8 mouse cellular contexts compared by ENCODE assay signal in genomic region chr5:3544480-3544769, GRCm38 (mm10). TPM values are rescaled to one million over a fixed set of nuclear protein-coding genes. Genes with fewer than 3 reads are reported as not detected.
DNase-seq lines count a peak whose midpoint lies in the region; ATAC-seq and TF ChIP-seq lines count a peak whose summit lies in the region.

No protein-coding gene starts in this region.

- no peak; the same call in 1 of the 2 replicates for ATAC-seq in hindbrain, postnatal 0 days
- ATAC-seq in neural tube, embryonic 12.5 days (ENCODE audit: low FRiP score, low read depth) = peak; percentile 35

- no peaks in the 10 kb centered on the region for H3K27me3 ChIP-seq in hindbrain, postnatal 0 days (ENCODE audit: insufficient read depth, low read length)
- H3K27me3 ChIP-seq in neural tube, embryonic 12.5 days (replicated peaks) = no peaks in the 10 kb centered on the region

- no peak for TF ChIP-seq CTCF in left cerebral cortex, adult 2 months (IDR thresholded peaks at IDR 0.05)
- no peak for TF ChIP-seq CTCF in cortical plate, adult 2 months (IDR thresholded peaks at IDR 0.05; ENCODE audit: extremely low read depth, insufficient read depth, low read length)
- TF ChIP-seq CTCF in hindbrain, postnatal 0 days (IDR thresholded peaks at IDR 0.05; ENCODE audit: low read depth) = no peak

- no peaks in the 10 kb centered on the region for H3K36me3 ChIP-seq in hindbrain, postnatal 0 days (ENCODE audit: insufficient read depth, low read length)
- H3K36me3 ChIP-seq in neural tube, embryonic 12.5 days = peaks cover 4% of the 10 kb centered on the region; the same call in 1 of the 2 replicates

- H3K4me3 ChIP-seq in left cerebral cortex, adult 2 months = peak overlapping the region; percentile 92
- peak overlapping the region; percentile 81 for H3K4me3 ChIP-seq in cortical plate, adult 2 months (ENCODE audit: insufficient read depth, low read length)
- peak overlapping the region; percentile 91 for H3K4me3 ChIP-seq in hindbrain, postnatal 0 days (ENCODE audit: low read length)
- H3K4me3 ChIP-seq in neural tube, embryonic 12.5 days = peak overlapping the region; percentile 87

- no peak overlapping the region for H3K27ac ChIP-seq in left cerebral cortex, adult 2 months
- H3K27ac ChIP-seq in cortical plate, adult 2 months (ENCODE audit: insufficient read depth, low read length) = no peak overlapping the region
- no peak overlapping the region for H3K27ac ChIP-seq in hindbrain, postnatal 0 days
- no peak overlapping the region for H3K27ac ChIP-seq in neural tube, embryonic 12.5 days

- H3K4me1 ChIP-seq in cortical plate, adult 2 months (ENCODE audit: control insufficient read depth, insufficient read depth, low read length) = peaks cover 4% of the 10 kb centered on the region
- no peaks in the 10 kb centered on the region for H3K4me1 ChIP-seq in hindbrain, postnatal 0 days (ENCODE audit: insufficient read depth, low read length)
- peaks cover 12% of the 10 kb centered on the region for H3K4me1 ChIP-seq in neural tube, embryonic 12.5 days

- WGBS in hindbrain, postnatal 0 days = 7% methylated on average over 7 of the region's 7 CpGs
- 11% methylated on average over 7 of the region's 7 CpGs for WGBS in neural tube, embryonic 12.5 days

- H3K4me2 ChIP-seq in hindbrain, postnatal 0 days (ENCODE audit: low read depth, low read length) = peak overlapping the region; percentile 78
- H3K4me2 ChIP-seq in neural tube, embryonic 12.5 days (replicated peaks) = peak overlapping the region; percentile 74

- no peaks in the 10 kb centered on the region for H3K9me3 ChIP-seq in hindbrain, postnatal 0 days (ENCODE audit: low read length)
- no peaks in the 10 kb centered on the region for H3K9me3 ChIP-seq in neural tube, embryonic 12.5 days

- intact Hi-C loops in left cerebral cortex, adult 2 months (cut with DNase I) = loop anchor here (10.0 kb wide), 1 partner anchor 200 kb away; the partner anchor contains the start of gene Cdk6

- TF ChIP-seq POLR2A in cortical plate, adult 2 months (IDR thresholded peaks at IDR 0.05; ENCODE audit: extremely low read depth, insufficient read depth, low read length) = no peak

- DNase-seq in left cerebral cortex, adult 2 months (ENCODE audit: extremely low spot score in 1 of 2, low spot score in 2 of 2) = no peak
- DNase-seq in left cerebral cortex, adult 8-10 months (ENCODE audit: low spot score in 2 of 2) = no peak
- no peak for DNase-seq in hindbrain, postnatal 0 days (ENCODE audit: low spot score)
- no peak for DNase-seq in right cerebral cortex, adult 18-20 months
- DNase-seq in layer of hippocampus, adult 9-11 months = no peak
- DNase-seq in testis, postnatal 10 days (ENCODE audit: low spot score) = no peak

- peak overlapping the region; percentile 86 for H3K9ac ChIP-seq in hindbrain, postnatal 0 days (replicated peaks; ENCODE audit: low read length)
- H3K9ac ChIP-seq in neural tube, embryonic 12.5 days = peak overlapping the region; percentile 82

RNA-seq across cellular contexts. Expression of gene Fam133b, which starts 0.8 kb away (rescaled TPM):
- 10 to 100 TPM; 44.3 to 45.7 TPM for total RNA-seq in left cerebral cortex, adult 2 months (2021)
- total RNA-seq in left cerebral cortex, adult 8-10 months (2022) = 10 to 100 TPM; 37.5 to 44.9 (median 41.4) TPM
- 24.7 and 25.4 TPM in 2 replicates for polyA plus RNA-seq in cortical plate, adult 2 months (2012; rRNA removed)
- 17.4 and 20.9 TPM in 2 replicates for total RNA-seq in hindbrain, postnatal 0 days (2014; rRNA removed)
- polyA plus RNA-seq in hindbrain, postnatal 0 days (2015; fragmentation: Nextera tagmentation; extraction: Ambion mirVana) = 25.6 and 28.0 TPM in 2 replicates
- polyA plus RNA-seq in neural tube, embryonic 12.5 days (2016; fragmentation: Nextera tagmentation; extraction: Ambion mirVana) = 31.6 and 35.1 TPM in 2 replicates

RNA-seq across cellular contexts. Expression of gene 1700109H08Rik, which starts 26.9 kb away (rescaled TPM):
- 1 to 10 TPM; 5.1 to 5.5 TPM for total RNA-seq in left cerebral cortex, adult 2 months (2021)
- total RNA-seq in left cerebral cortex, adult 8-10 months (2022) = 1 to 10 TPM; 3.2 to 7.2 (median 4.6) TPM
- polyA plus RNA-seq in cortical plate, adult 2 months (2012; rRNA removed) = 4.9 and 5.8 TPM in 2 replicates
- total RNA-seq in hindbrain, postnatal 0 days (2014; rRNA removed) = 4.2 and 5.0 TPM in 2 replicates
- polyA plus RNA-seq in hindbrain, postnatal 0 days (2015; fragmentation: Nextera tagmentation; extraction: Ambion mirVana) = 3.2 and 3.8 TPM in 2 replicates
- 3.7 and 4.1 TPM in 2 replicates for polyA plus RNA-seq in neural tube, embryonic 12.5 days (2016; fragmentation: Nextera tagmentation; extraction: Ambion mirVana)

RNA-seq across cellular contexts. Expression of gene Pex1, which starts 51.4 kb away (rescaled TPM):
- 10 to 100 TPM; 25.8 to 30.6 TPM for total RNA-seq in left cerebral cortex, adult 2 months (2021)
- total RNA-seq in left cerebral cortex, adult 8-10 months (2022) = 10 to 100 TPM; 21.3 to 31.4 (median 24.3) TPM
- 25.0 and 26.7 TPM in 2 replicates for polyA plus RNA-seq in cortical plate, adult 2 months (2012; rRNA removed)
- total RNA-seq in hindbrain, postnatal 0 days (2014; rRNA removed) = 15.1 and 15.5 TPM in 2 replicates
- 20.6 and 21.5 TPM in 2 replicates for polyA plus RNA-seq in hindbrain, postnatal 0 days (2015; fragmentation: Nextera tagmentation; extraction: Ambion mirVana)
- 20.6 and 22.4 TPM in 2 replicates for polyA plus RNA-seq in neural tube, embryonic 12.5 days (2016; fragmentation: Nextera tagmentation; extraction: Ambion mirVana)

RNA-seq across cellular contexts. Expression of gene Rbm48, which starts 52.0 kb away (rescaled TPM):
- 10 to 100 TPM; 13.6 to 15.0 TPM for total RNA-seq in left cerebral cortex, adult 2 months (2021)
- total RNA-seq in left cerebral cortex, adult 8-10 months (2022) = 10 to 100 TPM; 12.9 to 20.1 (median 14.8) TPM
- polyA plus RNA-seq in cortical plate, adult 2 months (2012; rRNA removed) = 11.0 and 12.7 TPM in 2 replicates
- total RNA-seq in hindbrain, postnatal 0 days (2014; rRNA removed) = 16.4 and 19.8 TPM in 2 replicates
- polyA plus RNA-seq in hindbrain, postnatal 0 days (2015; fragmentation: Nextera tagmentation; extraction: Ambion mirVana) = 16.2 and 18.1 TPM in 2 replicates
- polyA plus RNA-seq in neural tube, embryonic 12.5 days (2016; fragmentation: Nextera tagmentation; extraction: Ambion mirVana) = 12.6 and 15.1 TPM in 2 replicates
